In the genomic region with DNA sequence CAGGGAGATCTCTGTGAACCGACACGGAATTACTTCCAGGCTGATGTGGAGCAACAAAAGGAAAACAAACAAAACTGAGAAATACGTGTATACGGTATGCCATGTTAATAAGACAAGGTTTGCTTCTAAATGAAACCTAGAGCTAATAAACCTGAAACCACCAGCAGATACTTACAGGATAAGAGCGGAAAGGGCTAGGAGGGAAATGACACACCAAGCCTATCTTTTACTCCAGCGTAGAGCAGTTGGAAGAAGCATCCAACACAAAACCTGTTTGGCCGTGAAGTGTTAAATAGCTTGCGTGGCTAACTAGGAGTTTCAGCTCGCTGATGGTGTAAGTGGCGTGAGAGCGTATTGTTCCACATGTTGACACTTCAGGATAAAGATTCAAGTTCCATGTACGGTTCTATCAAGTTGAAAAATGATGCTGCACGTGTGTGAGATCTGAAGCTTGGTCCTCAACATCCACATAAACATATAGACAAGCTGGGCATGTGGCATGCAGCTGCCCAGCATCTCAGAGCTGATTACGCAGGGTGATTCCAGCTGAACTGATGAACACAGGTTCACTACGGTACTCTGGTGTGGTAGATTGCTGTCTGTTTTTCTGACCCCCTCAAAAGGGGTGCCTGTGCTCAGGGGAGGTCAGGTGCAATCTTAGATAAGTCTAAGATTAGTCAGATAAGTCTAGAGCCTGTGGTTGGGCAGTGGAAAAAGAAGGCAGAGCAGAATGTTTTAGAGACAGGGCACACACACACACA, we compare ENCODE assay signal across 15 mouse cellular contexts.
"Had no signal": no experiment of that assay in that cellular context is flagged by ENCODE, and none has a peak within 500 bp of the region (broad histone marks: within the 10 kb centered on the region; RNA-seq: fewer than 3 reads in every experiment).

No protein-coding gene starts in this region.

- H3K4me3 ChIP-seq: kidney, embryonic 15.5 days; liver, embryonic 13.5 days; midbrain, embryonic 13.5 days had no signal

- H3K9me3 ChIP-seq: kidney, embryonic 15.5 days; liver, embryonic 13.5 days; midbrain, embryonic 13.5 days had no signal

- H3K4me2 ChIP-seq: liver, embryonic 13.5 days; midbrain, embryonic 13.5 days had no signal

- H3K36me3 ChIP-seq: kidney, embryonic 15.5 days; liver, embryonic 13.5 days; midbrain, embryonic 13.5 days had no signal

- H3K9ac ChIP-seq: kidney, embryonic 15.5 days; liver, embryonic 13.5 days; midbrain, embryonic 13.5 days had no signal

- H3K27ac ChIP-seq: kidney, embryonic 15.5 days; liver, embryonic 13.5 days; midbrain, embryonic 13.5 days had no signal

- ATAC-seq: intestine, postnatal 0 days had no signal

- DNase-seq: kidney, adult 8-10 months; kidney, postnatal 10 days; kidney, postnatal 36 days; layer of hippocampus, postnatal 36 days; liver, embryonic 13.5 days; lung, adult 2 months; lung, postnatal 14 days; lung, postnatal 4 days; right cerebral cortex, postnatal 14 days; spleen, adult 18-20 months; thymus, adult 18-20 months; thymus, postnatal 36 days had no signal
